28 mouse cellular contexts compared by ENCODE assay signal in genomic region chr5:9173295-9173694, GRCm38 (mm10).
"Had no signal": no experiment of that assay in that cellular context is flagged by ENCODE, and none has a peak within 500 bp of the region (broad histone marks: within the 10 kb centered on the region; RNA-seq: fewer than 3 reads in every experiment).

No protein-coding gene starts in this region.

- H3K27me3 ChIP-seq: heart, embryonic 13.5 days; heart, embryonic 15.5 days; hindbrain, embryonic 12.5 days; intestine, embryonic 15.5 days; limb, embryonic 13.5 days; limb, embryonic 15.5 days; liver, embryonic 12.5 days had no signal

- H3K9me3 ChIP-seq: heart, embryonic 13.5 days; heart, embryonic 15.5 days; hindbrain, embryonic 10.5 days; hindbrain, embryonic 12.5 days; intestine, embryonic 15.5 days; limb, embryonic 13.5 days; limb, embryonic 15.5 days; liver, embryonic 12.5 days had no signal

- H3K4me2 ChIP-seq: heart, embryonic 11.5 days; heart, embryonic 13.5 days; heart, embryonic 15.5 days; hindbrain, embryonic 12.5 days; hindbrain, embryonic 14.5 days; intestine, embryonic 15.5 days; limb, embryonic 13.5 days; limb, embryonic 15.5 days; liver, embryonic 12.5 days had no signal

- H3K36me3 ChIP-seq: heart, embryonic 13.5 days; heart, embryonic 15.5 days; hindbrain, embryonic 10.5 days; hindbrain, embryonic 12.5 days; intestine, embryonic 15.5 days; limb, embryonic 13.5 days; limb, embryonic 15.5 days; liver, embryonic 12.5 days had no signal

- H3K4me1 ChIP-seq: heart, embryonic 13.5 days; heart, embryonic 15.5 days; hindbrain, embryonic 10.5 days; hindbrain, embryonic 12.5 days; intestine, embryonic 15.5 days; limb, embryonic 13.5 days; limb, embryonic 15.5 days; liver, embryonic 12.5 days had no signal

- ATAC-seq: hindbrain, embryonic 16.5 days; inflammation-experienced regulatory T-cells, adult 6 months; intestine, embryonic 15.5 days; intestine, postnatal 0 days; liver, embryonic 12.5 days had no signal

- H3K4me3 ChIP-seq: gastrocnemius, adult 2 months; heart, adult 2 months; heart, embryonic 13.5 days; heart, embryonic 15.5 days; hindbrain, embryonic 10.5 days; hindbrain, embryonic 12.5 days; intestine, embryonic 15.5 days; limb, embryonic 13.5 days; limb, embryonic 15.5 days; liver, embryonic 12.5 days had no signal

- H3K27ac ChIP-seq: gastrocnemius, adult 2 months; heart, adult 2 months; heart, embryonic 13.5 days; heart, embryonic 15.5 days; hindbrain, embryonic 10.5 days; hindbrain, embryonic 12.5 days; hindbrain, embryonic 14.5 days; intestine, embryonic 15.5 days; limb, embryonic 13.5 days; limb, embryonic 15.5 days; liver, embryonic 12.5 days; liver, embryonic 14.5 days had no signal

- DNase-seq: gastrocnemius, adult 2 months; gastrocnemius, postnatal 10 days; gastrocnemius, postnatal 25 days; heart, adult 11 months; heart, adult 2 months; heart, postnatal 14 days; heart, postnatal 4 days; kidney, adult 18-20 months; kidney, adult 8-10 months; kidney, postnatal 14 days; kidney, postnatal 36 days; layer of hippocampus, adult 9-11 months; layer of hippocampus, postnatal 36 days; left cerebral cortex, postnatal 4 days had no signal

- H3K9ac ChIP-seq: heart, embryonic 13.5 days; heart, embryonic 15.5 days; hindbrain, embryonic 12.5 days; hindbrain, embryonic 14.5 days; intestine, embryonic 15.5 days; limb, embryonic 13.5 days; limb, embryonic 15.5 days; liver, embryonic 12.5 days; liver, embryonic 14.5 days had no signal
